Mouse (Mus musculus) MEL (cell line): ENCODE measurements around the gene Irak1. TPM values are rescaled to one million over a fixed set of nuclear protein-coding genes. Genes with fewer than 3 reads are reported as not detected.

Source experiments
- DNase-seq: peaks from one replicate; pipeline ENCODE4 v3.0.0; 2011; ENCODE audit warnings: low read depth, low spot score
- H3K27ac ChIP-seq: 2 replicates; pipeline ENCODE4 v1.5.1; 2012; ENCODE audit warnings: low read depth, mild to moderate bottlenecking, control low read depth, low read length, moderate library complexity; ENCODE audit not compliant: control insufficient read depth
- H3K27me3 ChIP-seq, 2 experiments: fragments of 150-350 bp in 1 of 2; sonication (generic) in 1 of 2; 2 replicates each; pipeline ENCODE4 v1.6.1; 2012; ENCODE audit warnings: low read length in 2 of 2, mild to moderate bottlenecking in 2 of 2, improper control_type of control experiment in 1 of 2, moderate library complexity in 1 of 2; ENCODE audit not compliant: insufficient read depth in 2 of 2, control insufficient read depth in 1 of 2
- H3K36me3 ChIP-seq, 2 experiments: 2 replicates each; pipeline ENCODE4 v1.6.1; 2012 to 2014; ENCODE audit warnings: low read length in 2 of 2, improper control_type of control experiment in 1 of 2, inconsistent platforms in 1 of 2, mild to moderate bottlenecking in 1 of 2; ENCODE audit not compliant: insufficient read depth in 2 of 2, control insufficient read depth in 1 of 2
- H3K4me1 ChIP-seq, 2 experiments: fragments of 150-350 bp in 1 of 2; sonication (generic) in 1 of 2; 2 replicates each; pipeline ENCODE4 v1.6.1; 2012; ENCODE audit warnings: low read length in 2 of 2, improper control_type of control experiment in 1 of 2, mild to moderate bottlenecking in 1 of 2; ENCODE audit not compliant: insufficient read depth in 2 of 2, control insufficient read depth in 1 of 2
- H3K4me3 ChIP-seq, 2 experiments: fragments of 150-350 bp in 1 of 2; sonication (generic) in 1 of 2; 2 replicates each; pipeline ENCODE4 v1.5.1; 2012; ENCODE audit warnings: low read depth in 2 of 2, low read length in 2 of 2, mild to moderate bottlenecking in 2 of 2, moderate library complexity in 2 of 2, control low read depth in 1 of 2, improper control_type of control experiment in 1 of 2; ENCODE audit not compliant: control insufficient read depth in 1 of 2, insufficient read depth in 1 of 2
- H3K79me2 ChIP-seq: 2 replicates; pipeline ENCODE4 v1.6.1; 2012; ENCODE audit warnings: mild to moderate bottlenecking, low read length, moderate library complexity; ENCODE audit not compliant: control insufficient read depth, poor library complexity, insufficient read depth
- H3K9ac ChIP-seq: 2 replicates; pipeline ENCODE4 v1.6.1; 2012; ENCODE audit warnings: low read depth, mild to moderate bottlenecking, control low read depth, low read length, moderate library complexity; ENCODE audit not compliant: control insufficient read depth, poor library complexity, severe bottlenecking
- H3K9me3 ChIP-seq: fragments of 150-350 bp; sonication (generic); replicated peaks from 2 replicates; pipeline ENCODE4 v1.6.1; 2012; ENCODE audit warnings: mild to moderate bottlenecking, low read length, improper control_type of control experiment, moderate library complexity; ENCODE audit not compliant: insufficient read depth
- CHD1 ChIP-seq: IDR thresholded peaks from 2 replicates; pipeline ENCODE4 v1.6.1; 2012; ENCODE audit warnings: low read depth, mild to moderate bottlenecking, inconsistent platforms, low read length, improper control_type of control experiment
- EP300 ChIP-seq, 2 experiments: IDR thresholded peaks; 2 replicates each; pipeline ENCODE4 v1.6.1; 2011; ENCODE audit warnings: improper control_type of control experiment in 2 of 2, low read length in 2 of 2, low read depth in 1 of 2, mild to moderate bottlenecking in 1 of 2
- ETS1 ChIP-seq: IDR thresholded peaks from 2 replicates; pipeline ENCODE4 v1.6.1; 2012; ENCODE audit warnings: low read depth, mild to moderate bottlenecking, inconsistent platforms, low read length, improper control_type of control experiment, moderate library complexity
- GABPA ChIP-seq: IDR thresholded peaks from 2 replicates; pipeline ENCODE4 v1.6.1; 2012; ENCODE audit warnings: low read depth, mild to moderate bottlenecking, inconsistent platforms, low read length, improper control_type of control experiment, moderate library complexity
- GATA1 ChIP-seq: IDR thresholded peaks from 2 replicates; pipeline ENCODE4 v1.6.1; 2011; ENCODE audit warnings: low read depth, low read length, improper control_type of control experiment
- HCFC1 ChIP-seq: IDR thresholded peaks from 2 replicates; pipeline ENCODE4 v1.6.1; 2012; ENCODE audit warnings: low read depth, mild to moderate bottlenecking, inconsistent platforms, low read length, improper control_type of control experiment, moderate library complexity
- JUND ChIP-seq: IDR thresholded peaks from 2 replicates; pipeline ENCODE4 v1.6.1; 2011; ENCODE audit warnings: low read depth, mild to moderate bottlenecking, improper control_type of control experiment, low read length
- MAFK ChIP-seq: IDR thresholded peaks from 2 replicates; pipeline ENCODE4 v1.6.1; 2011; ENCODE audit warnings: low read depth, mild to moderate bottlenecking, low read length, improper control_type of control experiment, borderline replicate concordance
- MAZ ChIP-seq: IDR thresholded peaks from 2 replicates; pipeline ENCODE4 v1.6.1; 2012; ENCODE audit warnings: low read depth, mild to moderate bottlenecking, inconsistent platforms, low read length, improper control_type of control experiment
- MEF2A ChIP-seq: IDR thresholded peaks from 2 replicates; pipeline ENCODE4 v1.6.1; 2014; ENCODE audit warnings: low read depth, mild to moderate bottlenecking, inconsistent platforms, low read length, improper control_type of control experiment; ENCODE audit not compliant: poor library complexity, insufficient replicate concordance, severe bottlenecking; ENCODE audit errors: extremely low read depth
- MXI1 ChIP-seq: IDR thresholded peaks from 2 replicates; pipeline ENCODE4 v1.6.1; 2011; ENCODE audit warnings: mild to moderate bottlenecking, low read depth, low read length, improper control_type of control experiment
- MYC ChIP-seq: IDR thresholded peaks from 2 replicates; pipeline ENCODE4 v1.6.1; 2011; ENCODE audit warnings: low read depth, mild to moderate bottlenecking, low read length, improper control_type of control experiment, moderate library complexity
- NRF1 ChIP-seq: IDR thresholded peaks from 2 replicates; pipeline ENCODE4 v1.6.1; 2014; ENCODE audit warnings: low read depth, mild to moderate bottlenecking, inconsistent platforms, low read length, improper control_type of control experiment, moderate library complexity; ENCODE audit not compliant: poor library complexity, insufficient read depth, severe bottlenecking
- RAD21 ChIP-seq: IDR thresholded peaks from 2 replicates; pipeline ENCODE4 v1.6.1; 2011; ENCODE audit warnings: mild to moderate bottlenecking, low read depth, low read length, improper control_type of control experiment
- RCOR1 ChIP-seq: IDR thresholded peaks from 2 replicates; pipeline ENCODE4 v1.6.1; 2012; ENCODE audit warnings: low read depth, mild to moderate bottlenecking, inconsistent platforms, low read length, improper control_type of control experiment
- SIN3A ChIP-seq: IDR thresholded peaks from 2 replicates; pipeline ENCODE4 v1.6.1; 2012; ENCODE audit warnings: low read length, improper control_type of control experiment, inconsistent platforms
- SMC3 ChIP-seq: IDR thresholded peaks from 2 replicates; pipeline ENCODE4 v1.6.1; 2011; ENCODE audit warnings: low read depth, low read length, improper control_type of control experiment
- TAL1 ChIP-seq: IDR thresholded peaks from 2 replicates; pipeline ENCODE4 v1.6.1; 2012; ENCODE audit warnings: mild to moderate bottlenecking, inconsistent platforms, low read length, moderate library complexity, mixed read lengths
- TBP ChIP-seq: IDR thresholded peaks from 2 replicates; pipeline ENCODE4 v1.8.0; 2011; ENCODE audit warnings: low read depth, low read length, improper control_type of control experiment
- TCF12 ChIP-seq: IDR thresholded peaks from 2 replicates; pipeline ENCODE4 v1.6.1; 2014; ENCODE audit warnings: low read depth, mild to moderate bottlenecking, inconsistent platforms, low read length, improper control_type of control experiment, moderate library complexity
- ZC3H11A ChIP-seq: IDR thresholded peaks from 2 replicates; pipeline ENCODE4 v1.6.1; 2012; ENCODE audit warnings: low read depth, mild to moderate bottlenecking, inconsistent platforms, low read length, improper control_type of control experiment
- polyA plus RNA-seq, 2 experiments: library from polyadenylated mRNA; stranded (reverse) in 1 of 2; unstranded in 1 of 2; fragments of >175 nt in 1 of 2; fragments of >200 nt in 1 of 2; gene quantifications; 2 replicates each; pipeline versions ENCODE4 v1.2.1 to v1.2.4; 2012; ENCODE audit warnings: low replicate concordance in 2 of 2, low read depth in 1 of 2; ENCODE audit not compliant: insufficient read length in 2 of 2, insufficient read depth in 1 of 2, missing spikeins in 1 of 2
- total RNA-seq: library from RNA; depleted of rRNA; stranded (reverse); fragments of 300-350 nt; gene quantifications from 2 replicates; pipeline ENCODE4 v1.2.3, GENCODE M21; 2012

The Irak1 gene
- total and polyA plus RNA-seq, 3 experiments = 33.7 to 106 TPM; not detected in 1

GRCm38 (mm10) chrX:73998911-73999869 is 24.5 kb downstream of the Irak1 start:
- peak overlapping the region; percentile 50 for H3K9ac ChIP-seq
- TF ChIP-seq MXI1 (peak; percentile 58), HCFC1 (peak; percentile 28; the same call in 1 of the 2 replicates), MEF2A (no peak), MAFK (peak; percentile 92), RAD21 (no peak), ETS1 (peak; percentile 62; the same call in 1 of the 2 replicates), GATA1 (peak; percentile 60), SIN3A (peak; percentile 30; the same call in 1 of the 2 replicates), GABPA (peak; percentile 93), TCF12 (no peak), RCOR1 (peak; percentile 92), EP300 (IDR thresholded peaks at IDR 0.05; ENCODE audit: low read depth in 1 of 2, low read length in 2 of 2) (peak; percentile 50 to 61), TAL1 (peak; percentile 58), NRF1 (no peak), ZC3H11A (no peak)
- TF ChIP-seq, all 39 proteins: peak for 10
- peak overlapping the region; percentile 92 for H3K27ac ChIP-seq
- H3K79me2 ChIP-seq = no peaks in the 10 kb centered on the region
- H3K9me3 ChIP-seq = no peaks in the 10 kb centered on the region
- peak overlapping the region; percentile 7 to 26; a peak in 3 of 4 replicates for H3K4me3 ChIP-seq
- DNase-seq = peak; percentile 89
- H3K4me1 ChIP-seq = peaks cover 6 to 23% of the 10 kb centered on the region in 2 experiments; a peak in 3 of 4 replicates
- H3K27me3 ChIP-seq = no peaks in the 10 kb centered on the region
- peaks cover 0 to 18% of the 10 kb centered on the region in 2 experiments; a peak in 2 of 4 replicates for H3K36me3 ChIP-seq

- H3K4me1 ChIP-seq = peaks cover 0 to 2% of the 10 kb centered on the region in 2 experiments; a peak in 1 of 4 replicates
- H3K27ac ChIP-seq = no peak overlapping the region
- H3K9me3 ChIP-seq = no peaks in the 10 kb centered on the region
- no peaks in the 10 kb centered on the region for H3K79me2 ChIP-seq
- TF ChIP-seq NRF1 (no peak), CHD1 (no peak), TCF12 (no peak), TBP (no peak), MAZ (no peak), JUND (no peak), HCFC1 (no peak), SMC3 (no peak), MYC (no peak)
- H3K36me3 ChIP-seq = peaks cover 0 to 3% of the 10 kb centered on the region in 2 experiments; a peak in 2 of 4 replicates
- no peaks in the 10 kb centered on the region for H3K27me3 ChIP-seq
- no peak overlapping the region for H3K9ac ChIP-seq
- DNase-seq = no peak
- no peak overlapping the region for H3K4me3 ChIP-seq
These were observed 45.9 kb downstream of the Irak1 start for GRCm38 (mm10) chrX:73977783-73978182.
